Mouse (Mus musculus) embryonic facial prominence, embryonic 14.5 days (tissue): Measurements from ENCODE around the gene Psma7. TPM values are rescaled to one million over a fixed set of nuclear protein-coding genes. Genes with fewer than 3 reads are reported as not detected.
A peak's percentile ranks its signal among the peaks of the same experiment; 100 is the strongest.

ENCODE experiments used
- ATAC-seq: fragments of 200-750 bp; cut with Nextera tagmentation; 2 replicates; pipeline ENCODE4 v1.8.0; 2017; ENCODE audit warnings: low read depth, moderate number of reproducible peaks, moderate TSS enrichment
- DNase-seq: peaks from one replicate; pipeline ENCODE4 v3.0.0-alpha.2; 2015; ENCODE audit warnings: low spot score
- H3K27ac ChIP-seq: fragments of 300-500 bp; sonication (generic); replicated peaks from 2 replicates; pipeline ENCODE4 v1.5.1; 2014; ENCODE audit warnings: low read depth, mild to moderate bottlenecking, low read length, moderate library complexity
- H3K27me3 ChIP-seq: fragments of 300-500 bp; sonication (generic); replicated peaks from 2 replicates; pipeline ENCODE4 v1.6.1; 2014; ENCODE audit warnings: low read length; ENCODE audit not compliant: control insufficient read depth, insufficient read depth
- H3K36me3 ChIP-seq: fragments of 300-500 bp; sonication (generic); 2 replicates; pipeline ENCODE4 v1.6.1; 2014; ENCODE audit warnings: low read length, mixed read lengths; ENCODE audit not compliant: control insufficient read depth, insufficient read depth
- H3K4me1 ChIP-seq: fragments of 300-500 bp; sonication (generic); 2 replicates; pipeline ENCODE4 v1.6.1; 2014; ENCODE audit warnings: antibody characterized with exemption, low read length; ENCODE audit not compliant: control insufficient read depth, insufficient read depth
- H3K4me2 ChIP-seq: fragments of 300-500 bp; sonication (generic); 2 replicates; pipeline ENCODE4 v1.6.1; 2014; ENCODE audit warnings: low read depth, mild to moderate bottlenecking, low read length, moderate library complexity, mixed read lengths
- H3K4me3 ChIP-seq: fragments of 300-500 bp; sonication (generic); 2 replicates; pipeline ENCODE4 v1.5.1; 2014; ENCODE audit warnings: low read depth, mild to moderate bottlenecking, low read length
- H3K9ac ChIP-seq: fragments of 300-500 bp; sonication (generic); 2 replicates; pipeline ENCODE4 v1.6.1; 2014; ENCODE audit warnings: low read depth, mild to moderate bottlenecking, low read length, moderate library complexity, mixed read lengths
- H3K9me3 ChIP-seq: fragments of 300-500 bp; sonication (generic); 2 replicates; pipeline ENCODE4 v1.6.1; 2016; ENCODE audit warnings: low read length; ENCODE audit not compliant: control insufficient read depth
- WGBS: fragments of 180-500 bp; shearing (Covaris S2); extraction: QIAGEN DNeasy Blood & Tissue Kit; methylation state at CpG from one replicate; pipeline ENCODE4 v1.1.7; 2014; 5-methylcytosine and 5-hydroxymethylcytosine counted together
- polyA plus RNA-seq: library from polyadenylated mRNA; unstranded; fragments of >200 nt; fragmentation: Nextera tagmentation; extraction: Ambion mirVana; gene quantifications from 2 replicates; pipeline ENCODE4 v1.2.1, GENCODE M21; 2014

Gene Psma7
- polyA plus RNA-seq, 1 experiment from 2014 or later: 494 TPM

DNA sequence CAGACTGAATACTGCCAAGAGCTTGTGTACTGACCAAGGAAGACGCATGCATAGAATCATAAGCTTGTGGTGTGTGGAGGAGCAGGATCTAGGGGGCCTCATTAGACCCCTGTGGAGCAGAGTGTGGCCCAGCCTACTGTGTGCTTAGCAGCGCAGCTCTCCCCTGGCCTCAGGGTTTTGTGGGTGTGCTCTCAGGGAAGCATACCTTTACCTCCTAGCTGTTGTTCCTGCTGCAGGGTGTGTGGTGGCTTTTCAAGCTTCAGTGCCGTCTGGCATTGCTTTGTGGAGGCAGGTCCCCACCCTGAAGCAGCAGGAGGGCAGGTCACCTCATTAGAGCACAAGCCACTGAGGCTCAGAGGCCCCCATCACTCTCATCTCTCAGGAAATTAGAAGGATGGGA is 35.4 kb upstream of the Psma7 start:
- Histone ChIP-seq H3K36me3 (peaks cover 30% of the 10 kb centered on the region; the same call in 1 of the 2 replicates), H3K4me2 (no peak overlapping the region), H3K9ac (no peak overlapping the region), H3K4me1 (no peaks in the 10 kb centered on the region), H3K27me3 (no peaks in the 10 kb centered on the region), H3K9me3 (no peaks in the 10 kb centered on the region), H3K27ac (no peak overlapping the region), H3K4me3 (no peak overlapping the region)
- WGBS: 65% methylated on average over 3 of the region's 3 CpGs
- no peak for ATAC-seq
- no peak for DNase-seq

GRCm38 (mm10) chr2:180072886-180073285 is 30.7 kb upstream of the Psma7 start:
- 88% methylated on average over 7 of the region's 7 CpGs for WGBS
- Histone ChIP-seq H3K36me3 (peaks cover 14% of the 10 kb centered on the region), H3K27ac (no peak overlapping the region), H3K27me3 (no peaks in the 10 kb centered on the region), H3K4me1 (peaks cover 8% of the 10 kb centered on the region), H3K9ac (no peak overlapping the region), H3K4me3 (no peak overlapping the region), H3K4me2 (no peak overlapping the region), H3K9me3 (no peaks in the 10 kb centered on the region)
- ATAC-seq (no peak), DNase-seq (no peak)

DNA sequence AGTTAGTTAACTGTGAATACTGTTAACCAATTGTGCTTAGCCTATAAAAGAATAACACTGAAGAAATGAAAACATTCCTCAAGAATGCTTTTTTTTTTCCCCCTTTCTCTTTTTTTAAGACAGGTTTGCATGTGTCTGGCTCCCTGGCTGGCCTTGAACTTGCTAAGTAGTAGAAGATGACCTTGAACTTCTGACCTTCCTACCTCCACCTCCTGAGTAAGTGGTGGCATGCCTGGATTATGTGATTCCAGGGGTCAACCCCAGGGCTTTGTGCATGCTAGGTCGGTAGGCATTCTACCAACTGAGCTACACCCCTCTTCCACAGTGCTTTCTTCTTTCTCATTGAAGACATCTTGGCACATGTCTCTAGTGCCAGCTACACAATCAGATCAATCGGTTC is 29.4 kb upstream of the Psma7 start:
- no peak for ATAC-seq
- H3K4me3 ChIP-seq: no peak overlapping the region
- no peak for DNase-seq
- 71% methylated on average over 2 of the region's 2 CpGs for WGBS
- H3K4me2 ChIP-seq: no peak overlapping the region
- no peak overlapping the region for H3K9ac ChIP-seq
- H3K4me1 ChIP-seq: peaks cover 8% of the 10 kb centered on the region
- peaks cover 22% of the 10 kb centered on the region for H3K36me3 ChIP-seq
- no peaks in the 10 kb centered on the region for H3K27me3 ChIP-seq
- H3K27ac ChIP-seq: no peak overlapping the region
- H3K9me3 ChIP-seq: no peaks in the 10 kb centered on the region

GRCm38 (mm10) chr2:180070481-180071453 is 28.5 kb upstream of the Psma7 start, which contains the start of gene Mtg2:
Mtg2 (plus strand) TSS chr2:180070588.
- Histone ChIP-seq H3K9me3 (no peaks in the 10 kb centered on the region), H3K27me3 (no peaks in the 10 kb centered on the region), H3K4me2 (peak within 1 kb of the TSS; percentile 93), H3K4me1 (peaks cover 8% of the 10 kb centered on the region), H3K9ac (peak within 1 kb of the TSS; percentile 77), H3K4me3 (peak within 1 kb of the TSS; percentile 80), H3K27ac (peak within 1 kb of the TSS; percentile 78), H3K36me3 (peaks cover 22% of the 10 kb centered on the region)
- WGBS: 3% methylated on average over 55 of the region's 58 CpGs
- DNase-seq (peak; percentile 93), ATAC-seq (peak; percentile 97)

GRCm38 (mm10) chr2:180069770-180070480 is 27.7 kb upstream of the Psma7 start:
- H3K9ac ChIP-seq: peak overlapping the region; percentile 77
- H3K27ac ChIP-seq: peak overlapping the region; percentile 78
- DNase-seq: no peak
- H3K36me3 ChIP-seq: peaks cover 22% of the 10 kb centered on the region
- H3K4me3 ChIP-seq: peak overlapping the region; percentile 80
- ATAC-seq: peak; percentile 67
- H3K9me3 ChIP-seq: no peaks in the 10 kb centered on the region
- peak overlapping the region; percentile 93 for H3K4me2 ChIP-seq
- WGBS: 33% methylated on average over 20 of the region's 20 CpGs
- peaks cover 8% of the 10 kb centered on the region for H3K4me1 ChIP-seq
- H3K27me3 ChIP-seq: no peaks in the 10 kb centered on the region

DNA sequence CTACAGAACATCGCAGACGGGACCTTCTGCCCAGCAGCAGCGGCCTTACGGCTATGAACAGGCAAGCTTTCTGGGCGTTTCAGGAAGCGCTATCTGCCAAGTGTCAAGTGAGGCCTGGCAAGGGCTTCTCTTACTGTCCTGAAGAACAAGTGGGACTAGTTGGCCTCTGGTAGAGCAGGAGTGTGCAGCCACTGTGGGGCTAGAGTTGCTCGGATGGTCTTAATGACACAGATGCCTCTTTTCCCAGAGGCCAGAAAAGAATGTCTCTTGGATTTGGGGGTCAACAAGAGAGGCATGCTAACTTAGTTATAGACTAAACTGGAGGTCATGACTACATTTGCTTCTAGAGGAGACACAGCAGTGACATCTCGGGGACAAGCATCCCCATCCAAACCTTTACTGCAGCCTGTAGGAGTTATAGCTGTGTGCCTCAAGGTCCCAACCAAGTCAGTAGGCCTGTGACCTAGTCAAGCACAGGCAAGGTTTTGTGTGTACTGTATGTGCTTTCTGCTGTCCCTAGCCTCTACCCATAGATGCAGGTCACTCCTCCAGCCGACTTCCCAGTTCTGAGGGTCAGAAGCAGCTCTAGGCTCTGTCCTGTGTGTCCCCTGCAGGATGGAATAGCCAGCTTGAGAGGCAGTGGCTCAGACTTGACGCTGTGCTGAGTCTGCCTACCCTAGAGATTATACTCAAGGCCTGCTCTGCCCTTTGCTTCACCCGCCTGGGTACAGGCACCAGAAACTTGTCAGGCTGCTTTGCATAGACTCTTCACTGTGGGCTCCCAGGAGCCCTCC is 21.3 kb upstream of the Psma7 start:
- H3K4me2 ChIP-seq: no peak overlapping the region
- ATAC-seq (no peak), DNase-seq (no peak)
- H3K9me3 ChIP-seq: no peaks in the 10 kb centered on the region
- no peaks in the 10 kb centered on the region for H3K4me1 ChIP-seq
- H3K9ac ChIP-seq: no peak overlapping the region
- no peak overlapping the region for H3K4me3 ChIP-seq
- no peaks in the 10 kb centered on the region for H3K27me3 ChIP-seq
- H3K27ac ChIP-seq: no peak overlapping the region
- 97% methylated on average over 11 of the region's 11 CpGs for WGBS
- peaks cover 64% of the 10 kb centered on the region for H3K36me3 ChIP-seq

GRCm38 (mm10) chr2:180053001-180053400 is 10.8 kb upstream of the Psma7 start:
- H3K9ac ChIP-seq: no peak overlapping the region
- no peak overlapping the region for H3K4me3 ChIP-seq
- H3K27me3 ChIP-seq: no peaks in the 10 kb centered on the region
- DNase-seq (no peak), ATAC-seq (no peak)
- 92% methylated on average over 9 of the region's 9 CpGs for WGBS
- no peaks in the 10 kb centered on the region for H3K4me1 ChIP-seq
- peaks cover 54% of the 10 kb centered on the region for H3K36me3 ChIP-seq
- H3K4me2 ChIP-seq: no peak overlapping the region
- H3K27ac ChIP-seq: no peak overlapping the region
- no peaks in the 10 kb centered on the region for H3K9me3 ChIP-seq
